ENCODE assay signal across 8 mouse cellular contexts in genomic region chr4:97771426-97771825, GRCm38 (mm10). TPM values are rescaled to one million over a fixed set of nuclear protein-coding genes. Genes with fewer than 3 reads are reported as not detected.
A peak's percentile ranks its signal among the peaks of the same experiment; 100 is the strongest.
DNase-seq lines count a peak whose midpoint lies in the region; ATAC-seq and TF ChIP-seq lines count a peak whose summit lies in the region.

No protein-coding gene starts in this region.

- peak overlapping the region; percentile 67 for H3K4me2 ChIP-seq in forebrain, postnatal 0 days (ENCODE audit: low read depth)

- TF ChIP-seq CTCF in kidney, adult 2 months (conservative IDR thresholded peaks at IDR 0.05; ENCODE audit: insufficient read depth, insufficient read length, low read depth, low read length): no peak
- TF ChIP-seq CTCF in MEL (IDR thresholded peaks at IDR 0.05 in 2 of 3, conservative IDR thresholded peaks at IDR 0.05 in 1 of 3; ENCODE audit: control insufficient read depth in 1 of 3, insufficient read depth in 1 of 3, low read depth in 2 of 3, low read length in 3 of 3, poor library complexity in 1 of 3, severe bottlenecking in 1 of 3): no peak
- no peak for TF ChIP-seq CTCF in forebrain, postnatal 0 days (IDR thresholded peaks at IDR 0.05; ENCODE audit: low read depth)

- TF ChIP-seq RAD21 in MEL (IDR thresholded peaks at IDR 0.05; ENCODE audit: low read depth, low read length): no peak

- H3K36me3 ChIP-seq in kidney, adult 2 months (ENCODE audit: control insufficient read depth, insufficient read depth, low read length): no peaks in the 10 kb centered on the region
- H3K36me3 ChIP-seq in MEL (ENCODE audit: control insufficient read depth in 1 of 2, insufficient read depth in 2 of 2, low read length in 2 of 2): peaks cover 0 to 12% of the 10 kb centered on the region in 2 experiments; a peak in 2 of 4 replicates
- no peaks in the 10 kb centered on the region for H3K36me3 ChIP-seq in forebrain, postnatal 0 days (ENCODE audit: insufficient read depth)
- no peaks in the 10 kb centered on the region for H3K36me3 ChIP-seq in midbrain, embryonic 10.5 days

- peak overlapping the region; percentile 58 for H3K9ac ChIP-seq in MEL (ENCODE audit: control insufficient read depth, low read depth, low read length, poor library complexity, severe bottlenecking)
- peak overlapping the region; percentile 26; the same call in 1 of the 2 replicates for H3K9ac ChIP-seq in forebrain, postnatal 0 days

- H3K4me1 ChIP-seq in kidney, adult 2 months (ENCODE audit: control insufficient read depth, insufficient read depth, low read length): no peaks in the 10 kb centered on the region; the same call in 1 of the 2 replicates
- peaks cover 5 to 7% of the 10 kb centered on the region in 2 experiments for H3K4me1 ChIP-seq in MEL (ENCODE audit: control insufficient read depth in 1 of 2, insufficient read depth in 2 of 2, low read length in 2 of 2)
- H3K4me1 ChIP-seq in forebrain, postnatal 0 days (ENCODE audit: insufficient read depth): 0 out of 2 replicates have a peak, but pooled peaks cover 10% of the 10 kb centered on the region
- peaks cover 38% of the 10 kb centered on the region for H3K4me1 ChIP-seq in midbrain, embryonic 10.5 days

- no peaks in the 10 kb centered on the region for H3K9me3 ChIP-seq in MEL (replicated peaks; ENCODE audit: insufficient read depth, low read length)
- H3K9me3 ChIP-seq in forebrain, postnatal 0 days (ENCODE audit: low read length): no peaks in the 10 kb centered on the region
- H3K9me3 ChIP-seq in midbrain, embryonic 10.5 days (replicated peaks): no peaks in the 10 kb centered on the region

- intact Hi-C loops in left cerebral cortex, postnatal 25 days (cut with DNase I): loop anchor here (5.0 kb wide), 2 partner anchors 141 to 551 kb away; no protein-coding TSS in a partner anchor

- peak; percentile 40 for DNase-seq in kidney, adult 2 months
- DNase-seq in kidney, postnatal 14 days: no peak
- peak; percentile 45 for DNase-seq in MEL (ENCODE audit: low read depth, low spot score)
- DNase-seq in forebrain, postnatal 0 days: no peak
- no peak for DNase-seq in midbrain, embryonic 10.5 days (ENCODE audit: low spot score)
- no peak for DNase-seq in layer of hippocampus, adult 9-11 months
- no peak for DNase-seq in right cerebral cortex, postnatal 36 days (ENCODE audit: low spot score in 2 of 2)
- no peak for DNase-seq in left cerebral cortex, postnatal 25 days (ENCODE audit: low spot score in 2 of 2)

- 14% methylated on average over 5 of the region's 5 CpGs for WGBS in kidney, adult 2 months
- 9% methylated on average over 5 of the region's 5 CpGs for WGBS in forebrain, postnatal 0 days
- 19% methylated on average over 5 of the region's 5 CpGs for WGBS in midbrain, embryonic 10.5 days

- no peak for ATAC-seq in forebrain, postnatal 0 days

- peaks cover 6% of the 10 kb centered on the region; the same call in 1 of the 2 replicates for H3K79me2 ChIP-seq in MEL (ENCODE audit: control insufficient read depth, insufficient read depth, low read length, poor library complexity)

- TF ChIP-seq POLR2A in kidney, adult 2 months (IDR thresholded peaks at IDR 0.05; ENCODE audit: low read depth, low read length): no peak
- TF ChIP-seq POLR2A in MEL (IDR thresholded peaks at IDR 0.05; ENCODE audit: control insufficient read depth in 1 of 2, insufficient read depth in 1 of 2, low read depth in 1 of 2, low read length in 2 of 2, poor library complexity in 1 of 2): no peak

- peak overlapping the region; percentile 79 for H3K4me3 ChIP-seq in kidney, adult 2 months (ENCODE audit: insufficient read depth, low read depth, low read length)
- H3K4me3 ChIP-seq in MEL (ENCODE audit: control insufficient read depth in 1 of 2, insufficient read depth in 1 of 2, low read depth in 2 of 2, low read length in 2 of 2): peak overlapping the region; percentile 67 to 76
- H3K4me3 ChIP-seq in forebrain, postnatal 0 days (ENCODE audit: low read depth, low read length): peak overlapping the region; percentile 45
- H3K4me3 ChIP-seq in midbrain, embryonic 10.5 days: peak overlapping the region; percentile 62

- TF ChIP-seq EP300 in MEL (IDR thresholded peaks at IDR 0.05; ENCODE audit: low read depth in 1 of 2, low read length in 2 of 2): no peak

- no peaks in the 10 kb centered on the region for H3K27me3 ChIP-seq in kidney, adult 2 months (replicated peaks; ENCODE audit: control insufficient read depth, insufficient read depth, low read length)
- H3K27me3 ChIP-seq in MEL (ENCODE audit: control insufficient read depth in 1 of 2, insufficient read depth in 2 of 2, low read length in 2 of 2): no peaks in the 10 kb centered on the region
- no peaks in the 10 kb centered on the region; the same call in 1 of the 2 replicates for H3K27me3 ChIP-seq in forebrain, postnatal 0 days (ENCODE audit: insufficient read depth, low read length)
- peaks cover 50% of the 10 kb centered on the region for H3K27me3 ChIP-seq in midbrain, embryonic 10.5 days (ENCODE audit: low read depth, poor library complexity, severe bottlenecking)

- peak overlapping the region; percentile 93 for H3K27ac ChIP-seq in kidney, adult 2 months (ENCODE audit: insufficient read depth, low read depth, low read length)
- peak overlapping the region; percentile 29 for H3K27ac ChIP-seq in MEL (ENCODE audit: control insufficient read depth, low read depth, low read length)
- H3K27ac ChIP-seq in forebrain, postnatal 0 days (ENCODE audit: low read depth, low read length): peak overlapping the region; percentile 69
- peak overlapping the region; percentile 89 for H3K27ac ChIP-seq in midbrain, embryonic 10.5 days (replicated peaks)

TF ChIP-seq in MEL, 35 proteins besides CTCF, POLR2A, EP300 and RAD21:
- no peak for TF ChIP-seq GATA1 (IDR thresholded peaks at IDR 0.05; ENCODE audit: low read depth, low read length)
- TF ChIP-seq ZNF384 (IDR thresholded peaks at IDR 0.05; ENCODE audit: low read depth, low read length): no peak
- TF ChIP-seq MYC (IDR thresholded peaks at IDR 0.05; ENCODE audit: low read depth, low read length): no peak
- TF ChIP-seq UBTF (IDR thresholded peaks at IDR 0.05; ENCODE audit: borderline replicate concordance, insufficient read depth, low read depth, low read length): no peak
- TF ChIP-seq POLR2AphosphoS2 (IDR thresholded peaks at IDR 0.05; ENCODE audit: low read length): no peak
- no peak for TF ChIP-seq MAX (IDR thresholded peaks at IDR 0.05; ENCODE audit: low read length)
- TF ChIP-seq CHD2 (IDR thresholded peaks at IDR 0.05; ENCODE audit: low read length): no peak
- no peak for TF ChIP-seq USF2 (IDR thresholded peaks at IDR 0.05; ENCODE audit: borderline replicate concordance in 1 of 2, insufficient read depth in 1 of 2, low read depth in 1 of 2, low read length in 2 of 2)
- TF ChIP-seq SIN3A (IDR thresholded peaks at IDR 0.05; ENCODE audit: low read length): no peak; the same call in 1 of the 2 replicates
- TF ChIP-seq MEF2A (IDR thresholded peaks at IDR 0.05; ENCODE audit: extremely low read depth, insufficient replicate concordance, low read depth, low read length, poor library complexity, severe bottlenecking): no peak
- no peak for TF ChIP-seq ETS1 (IDR thresholded peaks at IDR 0.05; ENCODE audit: low read depth, low read length)
- TF ChIP-seq MXI1 (IDR thresholded peaks at IDR 0.05; ENCODE audit: low read depth, low read length): no peak
- no peak for TF ChIP-seq RCOR1 (IDR thresholded peaks at IDR 0.05; ENCODE audit: low read depth, low read length)
- TF ChIP-seq ZC3H11A (IDR thresholded peaks at IDR 0.05; ENCODE audit: low read depth, low read length): no peak
- TF ChIP-seq POLR2AphosphoS5 (IDR thresholded peaks at IDR 0.05; ENCODE audit: borderline replicate concordance, low read depth, low read length): no peak

RNA-seq across cellular contexts. Expression of gene Nfia, which starts 1.1 kb away (rescaled TPM):
- 46.5 and 47.1 TPM in 2 replicates for polyA plus RNA-seq in kidney, adult 2 months (2012; rRNA removed)
- 10.2 and 16.4 TPM in 2 replicates for total RNA-seq in MEL (2012; rRNA removed)
- 10 to 100 TPM; 13.4 to 20.5 TPM for polyA plus RNA-seq in MEL (2012; ENCODE audit: insufficient read depth in 1 of 2, insufficient read length in 2 of 2, low read depth in 1 of 2, low replicate concordance in 2 of 2, missing spikeins in 1 of 2)
- 44.1 and 51.2 TPM in 2 replicates for total RNA-seq in forebrain, postnatal 0 days (2014; rRNA removed)
- polyA plus RNA-seq in forebrain, postnatal 0 days (2015; fragmentation: Nextera tagmentation; extraction: Ambion mirVana): 38.2 and 57.5 TPM in 2 replicates
- polyA plus RNA-seq in midbrain, embryonic 10.5 days (2016; fragmentation: Nextera tagmentation; extraction: Ambion mirVana): 5.9 and 13.3 TPM in 2 replicates
- 10 to 100 TPM; 63.0 to 73.6 TPM for total RNA-seq in left cerebral cortex, postnatal 25 days (2021)

RNA-seq across cellular contexts. Expression of gene E130114P18Rik, which starts 6.5 kb away (rescaled TPM):
- polyA plus RNA-seq in kidney, adult 2 months (2012; rRNA removed): 0.10 and 0.45 TPM in 2 replicates
- not detected in 2 replicates for total RNA-seq in MEL (2012; rRNA removed)
- polyA plus RNA-seq in MEL (2012; ENCODE audit: insufficient read depth in 1 of 2, insufficient read length in 2 of 2, low read depth in 1 of 2, low replicate concordance in 2 of 2, missing spikeins in 1 of 2): not detected
- total RNA-seq in forebrain, postnatal 0 days (2014; rRNA removed): 12.9 and 15.2 TPM in 2 replicates
- polyA plus RNA-seq in forebrain, postnatal 0 days (2015; fragmentation: Nextera tagmentation; extraction: Ambion mirVana): 19.3 and 20.7 TPM in 2 replicates
- 2.7 and 3.9 TPM in 2 replicates for polyA plus RNA-seq in midbrain, embryonic 10.5 days (2016; fragmentation: Nextera tagmentation; extraction: Ambion mirVana)
- 1 to 10 TPM; 6.0 to 6.5 TPM for total RNA-seq in left cerebral cortex, postnatal 25 days (2021)

Comparison
In these comparisons a context has a peak if more than half of its experiments do, and no peak if none do; other contexts are left out.
1. DNase-seq: peak in kidney, adult 2 months (single experiment) and MEL (single experiment); none in kidney, postnatal 14 days (single experiment), forebrain, postnatal 0 days (single experiment), midbrain, embryonic 10.5 days (single experiment), layer of hippocampus, adult 9-11 months (single experiment), right cerebral cortex, postnatal 36 days (0 of 2) and left cerebral cortex, postnatal 25 days (0 of 2).
2. H3K27ac ChIP-seq: peak in every context shown above with its lines; median percentile 93 in kidney, adult 2 months; 89 in midbrain, embryonic 10.5 days; 69 in forebrain, postnatal 0 days; 29 in MEL.
3. Peak in every context shown above with its lines, with median percentiles within 50 percentile points of each other: H3K4me3 ChIP-seq.